Mouse (Mus musculus): ENCODE data around the gene Tulp1. TPM values are rescaled to one million over a fixed set of nuclear protein-coding genes. Genes with fewer than 3 reads are reported as not detected.
"Not testable (repeated sequence)": the region's sequence is repeated elsewhere in the genome, so short reads cannot be mapped to it uniquely, and the experiment has no call there.

Tulp1 gene
- 3.5 and 3.8 TPM in 2 replicates for polyA plus RNA-seq (2016; fragmentation: Nextera tagmentation; extraction: Ambion mirVana)

DNA sequence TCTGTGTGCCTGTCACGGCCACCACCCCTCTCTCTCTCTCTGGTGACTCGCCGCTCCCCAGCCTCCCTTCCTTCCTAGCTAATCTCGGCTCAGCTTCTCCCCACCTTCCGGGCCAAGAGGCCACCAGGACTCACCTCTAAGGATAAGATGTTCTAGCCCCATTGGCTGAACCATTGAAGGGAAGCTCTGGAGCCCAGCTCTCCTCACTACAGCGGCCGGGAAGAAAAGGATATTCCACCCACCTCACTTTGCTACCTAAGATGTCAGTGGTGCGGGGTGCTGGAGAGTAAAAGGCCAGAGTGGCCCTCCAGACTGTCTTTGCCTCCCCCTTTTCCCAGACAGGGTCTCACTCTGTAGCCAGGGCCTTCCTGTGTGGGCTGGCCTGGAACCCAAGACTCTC, at the start of gene Tulp1:
TSS of gene Tulp1 (minus strand) at position 101 of the 400 bp plus-strand sequence.
- Histone ChIP-seq H3K36me3 (replicated peaks) (no peaks in the 10 kb centered on the region), H3K27ac (peak within 1 kb of the TSS; percentile 41; the same call in 1 of the 2 replicates), H3K27me3 (ENCODE audit: poor library complexity, severe bottlenecking) (peaks cover 69% of the 10 kb centered on the region), H3K4me3 (peak within 1 kb of the TSS; percentile 54), H3K4me1 (peaks cover 34% of the 10 kb centered on the region), H3K9me3 (no peaks in the 10 kb centered on the region)
- 16% methylated on average over 8 of the region's 8 CpGs for WGBS
- no peak for DNase-seq (ENCODE audit: extremely low spot score, low spot score)

DNA sequence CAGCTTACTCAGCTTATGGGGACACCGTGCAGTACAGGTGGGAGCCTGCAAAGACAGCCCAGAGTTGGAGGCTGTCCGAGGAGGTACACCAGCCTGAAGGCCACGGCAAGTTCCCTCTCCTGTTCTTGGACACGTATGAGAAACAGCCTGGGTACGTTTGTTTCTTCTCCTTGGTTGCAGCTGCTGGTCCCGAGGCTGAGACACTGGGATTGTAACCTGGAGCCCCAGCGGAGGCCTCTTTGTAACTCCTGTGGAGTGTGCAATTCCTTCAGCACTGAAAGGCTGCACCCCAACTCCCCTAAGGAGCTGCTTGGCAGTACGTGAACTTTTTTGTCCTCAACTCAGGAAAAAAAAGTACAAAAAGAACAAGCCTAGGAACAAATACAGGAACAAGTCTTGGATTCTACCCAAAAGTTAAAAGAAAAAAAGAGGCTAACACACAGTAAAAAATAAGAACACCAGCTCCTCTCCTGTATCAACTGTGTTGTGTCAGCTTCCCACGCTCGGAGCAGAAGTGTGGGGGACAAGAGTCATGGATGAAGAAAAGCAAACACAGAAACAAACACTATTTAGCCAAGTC, 46.4 kb upstream of the Tulp1 start:
- no peaks in the 10 kb centered on the region for H3K4me1 ChIP-seq
- no peak for DNase-seq (ENCODE audit: extremely low spot score, low spot score)
- H3K27me3 ChIP-seq (ENCODE audit: poor library complexity, severe bottlenecking) = no peaks in the 10 kb centered on the region
- H3K4me3 ChIP-seq = no peak overlapping the region
- H3K9me3 ChIP-seq = no peaks in the 10 kb centered on the region
- 91% methylated on average over 10 of the region's 10 CpGs for WGBS
- peaks cover 63% of the 10 kb centered on the region for H3K36me3 ChIP-seq (replicated peaks)
- no peak overlapping the region for H3K27ac ChIP-seq

DNA sequence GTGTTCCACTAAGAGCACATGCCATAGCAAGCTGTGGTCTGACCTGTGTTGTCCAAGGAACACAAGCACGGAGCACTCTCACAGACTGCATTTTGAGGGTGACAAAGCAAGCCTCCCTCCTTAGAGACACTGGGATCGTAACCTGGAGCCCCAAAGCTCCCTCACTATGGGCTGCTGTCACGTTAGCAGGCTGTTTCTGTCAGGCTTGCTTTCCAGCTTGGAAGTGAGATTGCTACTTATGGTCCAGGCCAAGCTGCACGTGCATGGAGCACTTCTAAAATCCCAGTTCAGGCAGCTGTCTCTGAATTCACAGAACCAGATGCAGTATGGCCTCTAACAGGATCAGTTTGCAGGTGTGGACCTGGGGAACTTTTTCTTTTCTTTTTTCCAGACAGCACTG, 45.7 kb upstream of the Tulp1 start:
- Histone ChIP-seq H3K27me3 (ENCODE audit: poor library complexity, severe bottlenecking) (no peaks in the 10 kb centered on the region), H3K4me3 (no peak overlapping the region), H3K36me3 (replicated peaks) (peaks cover 69% of the 10 kb centered on the region), H3K9me3 (peaks cover 3% of the 10 kb centered on the region; the same call in 1 of the 2 replicates), H3K27ac (no peak overlapping the region), H3K4me1 (no peaks in the 10 kb centered on the region)
- no peak for DNase-seq (ENCODE audit: extremely low spot score, low spot score)
- WGBS = 87% methylated on average over 4 of the region's 4 CpGs

DNA sequence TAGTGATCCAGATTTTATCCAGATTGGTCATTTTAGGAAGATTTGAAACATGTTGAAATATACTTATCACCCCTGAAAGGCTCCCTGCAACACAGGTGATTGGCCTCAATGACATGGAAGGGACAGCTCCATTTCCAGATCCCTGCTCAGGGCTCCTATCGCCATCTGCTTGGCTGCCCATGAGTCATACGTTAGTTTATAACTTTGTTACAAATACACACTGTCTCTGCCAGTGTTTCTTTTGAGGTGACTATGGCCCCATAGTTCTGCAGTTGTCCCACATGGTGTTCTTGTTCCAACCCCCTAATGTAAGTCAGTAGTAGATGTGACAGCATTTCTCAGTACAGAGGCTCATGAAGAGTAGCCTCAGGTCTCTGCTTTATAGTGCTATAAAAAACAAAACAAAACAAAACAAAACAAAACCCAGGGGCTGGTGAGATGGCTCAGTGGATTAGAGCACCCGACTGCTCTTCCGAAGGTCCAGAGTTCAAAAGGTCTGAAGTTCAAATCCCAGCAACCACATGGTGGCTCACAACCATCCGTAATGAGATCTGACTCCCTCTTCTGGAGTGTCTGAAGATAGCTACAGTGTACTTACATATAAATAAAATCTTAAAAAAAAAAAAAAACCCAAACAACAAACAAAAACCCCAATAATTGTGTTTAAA, 43.4 kb upstream of the Tulp1 start:
- Histone ChIP-seq H3K36me3 (replicated peaks) (peaks cover 67% of the 10 kb centered on the region), H3K9me3 (peaks cover 6% of the 10 kb centered on the region; the same call in 1 of the 2 replicates), H3K4me1 (no peaks in the 10 kb centered on the region), H3K27me3 (ENCODE audit: poor library complexity, severe bottlenecking) (no peaks in the 10 kb centered on the region), H3K27ac (no peak overlapping the region), H3K4me3 (no peak overlapping the region)
- WGBS = 80% methylated on average over 5 of the region's 5 CpGs
- DNase-seq (ENCODE audit: extremely low spot score, low spot score) = no peak

DNA sequence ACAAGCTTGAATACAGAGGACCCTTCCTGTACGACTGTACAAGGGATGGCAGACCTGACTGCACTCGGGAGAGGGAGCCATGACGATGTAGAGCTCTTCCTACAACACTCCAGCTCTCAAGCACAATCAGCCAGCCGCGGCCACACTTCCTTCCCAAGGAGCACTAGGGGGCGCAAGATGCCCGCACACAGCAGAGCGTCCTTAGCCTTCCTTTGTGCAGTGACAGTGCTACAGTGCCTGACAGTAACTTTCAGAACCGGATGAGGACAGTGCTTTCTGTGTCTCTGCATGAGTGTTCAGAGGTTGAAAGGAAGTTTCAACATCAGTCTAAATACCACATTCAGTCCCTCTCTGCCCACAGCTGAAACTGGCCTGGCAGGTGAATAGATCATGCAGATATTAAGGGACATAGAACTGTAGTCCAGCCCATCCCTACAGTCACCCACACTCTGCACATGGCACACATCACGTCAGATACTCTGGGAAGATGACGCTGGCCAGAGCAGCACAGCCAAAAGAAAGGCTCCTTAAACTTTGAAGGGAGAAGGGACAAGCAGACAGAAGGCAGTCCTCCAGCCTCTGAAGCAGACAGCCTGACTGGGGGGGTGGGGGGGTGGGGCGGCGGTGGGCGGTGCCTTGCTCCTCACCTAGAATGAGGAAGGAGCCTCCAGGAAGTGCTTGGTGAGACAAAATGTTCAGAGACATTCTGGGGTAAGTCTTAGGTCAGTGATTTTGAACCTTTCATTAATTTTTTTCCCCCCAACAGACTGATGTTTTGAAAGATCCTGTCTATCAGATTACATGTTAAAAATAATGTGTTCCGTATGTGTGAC, 42.6 kb upstream of the Tulp1 start:
- Histone ChIP-seq H3K36me3 (replicated peaks) (peaks cover 66% of the 10 kb centered on the region), H3K9me3 (peaks cover 6% of the 10 kb centered on the region; the same call in 1 of the 2 replicates), H3K4me3 (no peak overlapping the region), H3K27ac (no peak overlapping the region), H3K4me1 (no peaks in the 10 kb centered on the region), H3K27me3 (ENCODE audit: poor library complexity, severe bottlenecking) (no peaks in the 10 kb centered on the region)
- DNase-seq (ENCODE audit: extremely low spot score, low spot score) = peak; percentile 59
- WGBS = 54% methylated on average over 15 of the region's 15 CpGs

DNA sequence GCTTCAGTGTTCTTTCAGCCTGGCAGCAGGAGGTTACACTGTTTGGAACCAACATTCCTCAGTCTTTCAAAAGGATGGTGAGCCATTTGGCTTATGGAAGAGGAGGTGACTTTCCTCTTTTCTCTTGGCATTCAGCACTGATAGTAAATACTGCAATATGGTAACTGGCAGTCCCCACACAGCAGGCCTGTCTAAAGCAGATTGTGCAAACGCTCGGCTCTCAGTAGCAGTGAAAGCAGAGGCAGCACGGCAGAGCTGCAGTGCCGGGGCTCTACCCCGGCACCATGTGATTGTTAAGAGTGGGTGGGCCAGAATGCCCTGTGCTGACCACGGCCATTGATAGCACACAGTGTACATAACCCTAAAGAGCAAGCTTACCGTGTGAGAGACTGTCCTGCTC, 41.4 kb upstream of the Tulp1 start:
- H3K4me3 ChIP-seq = no peak overlapping the region
- peaks cover 6% of the 10 kb centered on the region; the same call in 1 of the 2 replicates for H3K9me3 ChIP-seq
- H3K4me1 ChIP-seq = no peaks in the 10 kb centered on the region
- 87% methylated on average over 7 of the region's 7 CpGs for WGBS
- DNase-seq (ENCODE audit: extremely low spot score, low spot score) = no peak
- no peak overlapping the region for H3K27ac ChIP-seq
- no peaks in the 10 kb centered on the region for H3K27me3 ChIP-seq (ENCODE audit: poor library complexity, severe bottlenecking)
- H3K36me3 ChIP-seq (replicated peaks) = peaks cover 67% of the 10 kb centered on the region

DNA sequence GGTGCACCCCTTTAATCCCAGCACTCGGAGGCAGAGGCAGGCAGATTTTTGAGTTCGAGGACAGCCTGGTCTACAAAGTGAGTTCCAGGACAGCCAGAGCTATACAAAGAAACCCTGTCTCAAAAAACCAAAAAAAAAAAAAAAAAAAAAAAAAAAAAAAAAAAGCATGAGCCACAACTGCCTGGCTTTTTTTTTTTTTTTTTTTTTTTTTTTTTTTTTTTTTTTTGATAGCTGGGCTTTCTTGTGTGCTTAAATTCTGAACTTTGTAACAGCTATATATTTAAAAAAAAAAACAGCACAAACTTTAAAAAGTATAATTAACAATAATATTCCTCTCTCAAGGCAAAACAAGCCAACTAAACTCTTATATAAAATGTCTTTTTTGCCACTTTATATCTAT, 39.7 kb upstream of the Tulp1 start:
- not testable (repeated sequence) for H3K27me3 ChIP-seq (ENCODE audit: poor library complexity, severe bottlenecking); H3K27ac ChIP-seq; H3K4me3 ChIP-seq; H3K4me1 ChIP-seq; DNase-seq (ENCODE audit: extremely low spot score, low spot score); H3K9me3 ChIP-seq
- H3K36me3 ChIP-seq (replicated peaks) = peaks cover 67% of the 10 kb centered on the region
- 90% methylated on average over 2 of the region's 2 CpGs for WGBS

DNA sequence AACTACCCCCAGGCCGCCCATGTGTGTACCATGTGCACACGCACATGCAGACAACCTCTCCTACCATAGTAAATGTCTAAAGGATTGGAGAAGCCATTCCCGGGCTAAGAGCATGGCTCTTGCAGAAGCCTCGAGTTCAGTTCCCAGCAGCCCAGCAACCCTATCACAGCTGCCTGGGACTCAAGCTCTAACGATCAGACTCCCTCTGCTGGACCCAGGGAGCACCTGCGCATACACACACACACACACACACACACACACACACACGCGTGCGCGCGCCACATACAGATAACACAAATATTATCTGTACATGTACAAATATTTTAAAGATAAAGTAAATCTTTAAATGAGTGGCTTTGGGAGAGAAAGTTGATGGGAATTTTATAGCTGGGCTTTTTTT, 39.3 kb upstream of the Tulp1 start:
- Histone ChIP-seq H3K27me3 (ENCODE audit: poor library complexity, severe bottlenecking) (no peaks in the 10 kb centered on the region), H3K36me3 (replicated peaks) (peaks cover 72% of the 10 kb centered on the region), H3K4me1 (no peaks in the 10 kb centered on the region), H3K9me3 (peaks cover 6% of the 10 kb centered on the region; the same call in 1 of the 2 replicates), H3K4me3 (no peak overlapping the region), H3K27ac (no peak overlapping the region)
- DNase-seq (ENCODE audit: extremely low spot score, low spot score) = no peak
- 98% methylated on average over 11 of the region's 11 CpGs for WGBS

DNA sequence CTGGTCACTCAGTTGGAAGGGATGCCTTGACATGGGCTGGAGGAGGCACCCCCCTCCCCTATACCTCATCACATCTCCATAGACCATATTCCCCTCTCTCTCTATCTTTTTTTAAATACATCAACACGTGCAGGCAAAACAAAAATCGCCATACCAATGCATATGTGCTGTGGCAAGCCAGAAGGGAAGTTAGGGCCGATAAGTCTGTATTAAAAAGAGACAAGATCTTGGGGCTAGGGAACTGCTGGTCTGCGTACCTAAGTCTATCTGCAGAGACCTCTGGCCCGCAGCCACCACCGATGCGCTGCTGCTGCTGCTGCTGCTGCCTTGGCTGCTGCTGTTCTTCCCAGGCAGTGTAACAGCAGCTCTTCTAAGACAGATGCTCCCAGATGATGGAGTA, 30.0 kb upstream of the Tulp1 start:
- H3K9me3 ChIP-seq = no peaks in the 10 kb centered on the region
- no peak overlapping the region for H3K27ac ChIP-seq
- no peak for DNase-seq (ENCODE audit: extremely low spot score, low spot score)
- WGBS = 90% methylated on average over 7 of the region's 7 CpGs
- H3K27me3 ChIP-seq (ENCODE audit: poor library complexity, severe bottlenecking) = peaks cover 5% of the 10 kb centered on the region; the same call in 1 of the 2 replicates
- H3K36me3 ChIP-seq (replicated peaks) = peaks cover 30% of the 10 kb centered on the region
- H3K4me1 ChIP-seq = peaks cover 9% of the 10 kb centered on the region
- no peak overlapping the region for H3K4me3 ChIP-seq

DNA sequence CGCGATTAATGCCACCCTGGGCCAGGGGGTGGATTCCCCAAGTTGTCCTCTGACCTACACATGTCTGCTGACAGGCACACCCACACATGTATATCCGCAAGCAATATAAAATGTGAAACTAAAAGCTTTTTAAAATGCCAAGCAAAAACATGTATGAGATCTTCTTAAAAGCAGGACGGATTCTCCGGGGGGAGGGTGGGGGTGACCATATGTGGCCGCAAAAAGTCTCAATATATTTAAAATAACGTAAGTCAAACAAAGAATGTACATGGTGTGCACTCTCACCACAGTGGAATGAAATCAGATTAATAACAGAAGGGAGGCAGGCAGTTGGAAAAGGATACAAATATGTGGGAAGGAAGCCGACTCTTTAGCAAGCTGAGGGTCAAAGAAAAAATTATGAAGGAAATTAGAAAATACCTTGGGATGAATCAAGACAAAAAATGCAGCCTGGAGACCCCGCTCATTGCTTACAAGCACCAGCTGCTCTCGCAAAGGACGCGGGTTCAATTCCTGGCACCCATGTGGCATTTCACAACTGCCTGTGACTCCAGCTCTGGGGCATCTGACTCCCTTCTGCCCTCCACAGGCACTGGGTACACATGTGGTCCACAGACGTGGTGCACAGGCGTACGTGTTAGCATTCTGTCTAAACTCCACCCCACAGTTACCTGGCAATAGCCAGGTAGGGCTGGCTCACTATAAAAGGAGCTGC, 29.2 kb upstream of the Tulp1 start:
- Histone ChIP-seq H3K27me3 (ENCODE audit: poor library complexity, severe bottlenecking) (peaks cover 9% of the 10 kb centered on the region), H3K4me1 (peaks cover 9% of the 10 kb centered on the region), H3K4me3 (no peak overlapping the region), H3K9me3 (no peaks in the 10 kb centered on the region), H3K36me3 (replicated peaks) (peaks cover 22% of the 10 kb centered on the region), H3K27ac (no peak overlapping the region)
- 90% methylated on average over 15 of the region's 15 CpGs for WGBS
- no peak for DNase-seq (ENCODE audit: extremely low spot score, low spot score)

DNA sequence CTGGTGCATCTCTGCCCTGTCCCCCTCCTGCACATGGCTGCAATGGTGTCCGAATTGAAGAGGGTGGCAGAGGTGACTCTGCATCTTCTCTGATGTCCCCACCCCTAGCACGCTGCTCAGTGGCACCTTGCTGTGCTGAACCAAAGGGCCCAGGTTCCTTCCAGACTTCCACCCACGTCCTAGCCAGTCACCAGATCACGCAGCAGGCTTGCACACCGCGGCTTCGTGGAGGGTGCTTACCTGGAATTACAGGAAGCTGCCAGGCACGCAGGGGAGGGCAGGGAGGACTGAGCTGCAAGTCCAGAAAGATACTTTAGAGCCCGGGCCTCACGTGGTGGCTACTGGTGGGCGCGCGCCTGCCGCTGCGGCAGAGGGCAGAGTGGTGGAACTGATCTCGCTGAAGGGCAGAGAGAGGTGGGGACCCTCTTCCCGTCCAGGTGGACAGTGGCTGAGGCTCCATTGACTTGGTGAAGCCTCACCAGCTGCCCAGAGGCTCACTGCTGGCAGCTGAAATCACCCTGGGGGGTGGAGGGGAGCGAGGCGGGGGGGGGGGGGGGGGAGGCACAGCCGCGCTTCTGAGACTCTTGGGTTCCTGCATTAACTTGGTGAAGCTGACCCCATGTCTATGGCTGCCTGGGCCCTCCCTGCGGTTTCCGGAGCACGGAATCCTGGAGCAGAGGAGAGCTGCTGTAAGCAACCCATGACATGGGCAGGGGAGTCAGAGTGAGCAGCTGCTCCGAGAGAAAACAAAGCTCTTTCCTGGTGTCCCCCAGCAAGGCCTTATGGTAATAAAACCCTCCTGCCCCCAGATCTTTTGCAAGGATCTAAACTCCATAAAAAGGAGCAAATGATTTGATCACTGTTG, 26.8 kb upstream of the Tulp1 start:
- Histone ChIP-seq H3K9me3 (no peaks in the 10 kb centered on the region), H3K27ac (0 out of 2 replicates have a peak overlapping the region, but pooled peaks have one; percentile 25), H3K4me1 (peaks cover 14% of the 10 kb centered on the region), H3K36me3 (replicated peaks) (no peaks in the 10 kb centered on the region), H3K27me3 (ENCODE audit: poor library complexity, severe bottlenecking) (peaks cover 33% of the 10 kb centered on the region), H3K4me3 (peak overlapping the region; percentile 11; the same call in 1 of the 2 replicates)
- DNase-seq (ENCODE audit: extremely low spot score, low spot score) = no peak
- WGBS = 7% methylated on average over 21 of the region's 25 CpGs

DNA sequence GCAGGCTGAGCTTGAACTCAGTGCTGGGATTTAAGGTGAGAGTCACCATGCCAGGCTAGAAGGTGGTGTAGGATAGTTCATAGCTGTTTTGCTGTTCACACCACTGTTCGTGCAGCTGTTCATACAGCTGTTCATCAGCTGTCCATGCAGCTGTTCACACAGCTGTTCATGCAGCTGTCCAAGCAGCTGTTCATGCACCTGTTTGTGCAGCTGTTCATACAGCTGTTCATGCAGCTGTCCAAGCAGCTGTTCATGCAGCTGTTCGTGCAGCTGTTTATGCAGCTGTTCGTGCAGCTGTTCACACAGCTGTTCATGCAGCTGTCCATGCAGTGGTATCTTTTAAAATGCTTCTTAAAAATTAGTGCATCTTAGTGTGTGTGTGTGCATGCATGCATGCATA, 23.5 kb upstream of the Tulp1 start:
- Histone ChIP-seq H3K27ac (no peak overlapping the region), H3K9me3 (no peaks in the 10 kb centered on the region), H3K4me1 (peaks cover 21% of the 10 kb centered on the region), H3K36me3 (replicated peaks) (no peaks in the 10 kb centered on the region), H3K4me3 (no peak overlapping the region), H3K27me3 (ENCODE audit: poor library complexity, severe bottlenecking) (peaks cover 49% of the 10 kb centered on the region)
- 91% methylated on average over 3 of the region's 3 CpGs for WGBS
- no peak for DNase-seq (ENCODE audit: extremely low spot score, low spot score)

Measured in forebrain, embryonic 10.5 days (tissue).